Mouse (Mus musculus) left cerebral cortex, adult 18-20 months (tissue): ENCODE data around the gene Osbpl8. TPM values are rescaled to one million over a fixed set of nuclear protein-coding genes. Genes with fewer than 3 reads are reported as not detected.
"Not testable (repeated sequence)": the region's sequence is repeated elsewhere in the genome, so short reads cannot be mapped to it uniquely, and the experiment has no call there.

ENCODE experiments used
- DNase-seq, 2 experiments: peaks; one replicate each; pipeline ENCODE4 v3.0.0; 2021 to 2022; ENCODE audit warnings: low spot score in 2 of 2, mixed read lengths in 1 of 2
- total RNA-seq, 2 experiments: library from RNA; stranded (reverse); gene quantifications; 2 replicates each; pipeline ENCODE4 v1.2.3; 2021

Osbpl8 gene
- total RNA-seq, 2 experiments from 2014 or later, result 94.0 to 100.0 TPM

- DNase-seq, result no peak
Observed at GRCm38 (mm10) chr10:111180633-111181032, 16.1 kb downstream of the Osbpl8 start.

GRCm38 (mm10) chr10:111183634-111184270 lies 19.2 kb downstream of the Osbpl8 start:
- DNase-seq, result no peak

GRCm38 (mm10) chr10:111185574-111186269 lies 21.2 kb downstream of the Osbpl8 start:
- no peak for DNase-seq

GRCm38 (mm10) chr10:111189022-111189555 lies 24.5 kb downstream of the Osbpl8 start:
- DNase-seq, result no peak

- peak; percentile 30 to 32 for DNase-seq
Observed at GRCm38 (mm10) chr10:111190110-111190795, 25.7 kb downstream of the Osbpl8 start.

- no peak for DNase-seq
Observed at GRCm38 (mm10) chr10:111193536-111193935, 29.0 kb downstream of the Osbpl8 start.

- DNase-seq, result no peak
Observed at GRCm38 (mm10) chr10:111196191-111196590, 31.6 kb downstream of the Osbpl8 start.

- DNase-seq, result not testable (repeated sequence)
Observed at GRCm38 (mm10) chr10:111198705-111199104, 34.2 kb downstream of the Osbpl8 start.

GRCm38 (mm10) chr10:111201120-111201519 lies 36.6 kb downstream of the Osbpl8 start:
- no peak for DNase-seq

GRCm38 (mm10) chr10:111201666-111202065 lies 37.1 kb downstream of the Osbpl8 start:
- no peak for DNase-seq

GRCm38 (mm10) chr10:111204089-111204488 lies 39.5 kb downstream of the Osbpl8 start:
- no peak for DNase-seq

- no peak for DNase-seq
Observed at GRCm38 (mm10) chr10:111205421-111205820, 40.9 kb downstream of the Osbpl8 start.

GRCm38 (mm10) chr10:111207386-111207785 lies 42.8 kb downstream of the Osbpl8 start:
- no peak for DNase-seq

GRCm38 (mm10) chr10:111214084-111214483 lies 49.5 kb downstream of the Osbpl8 start:
- no peak for DNase-seq

- DNase-seq, result no peak
Observed at GRCm38 (mm10) chr10:111214696-111215095, 50.1 kb downstream of the Osbpl8 start.

- DNase-seq, result no peak
Observed at GRCm38 (mm10) chr10:111215572-111215971, 51.0 kb downstream of the Osbpl8 start.

GRCm38 (mm10) chr10:111216111-111216510 lies 51.6 kb downstream of the Osbpl8 start:
- DNase-seq, result no peak

- no peak for DNase-seq
Observed at GRCm38 (mm10) chr10:111222535-111222934, 58.0 kb downstream of the Osbpl8 start.

- DNase-seq, result no peak
Observed at GRCm38 (mm10) chr10:111223218-111223830, 58.8 kb downstream of the Osbpl8 start.

GRCm38 (mm10) chr10:111224696-111225095 lies 60.1 kb downstream of the Osbpl8 start:
- DNase-seq, result no peak

GRCm38 (mm10) chr10:111226508-111226907 lies 62.0 kb downstream of the Osbpl8 start:
- peak; percentile 90 to 97 for DNase-seq
